Mouse (Mus musculus): ENCODE results near the gene Kcnq2. TPM values are rescaled to one million over a fixed set of nuclear protein-coding genes. Genes with fewer than 3 reads are reported as not detected.

Kcnq2 gene
- polyA plus RNA-seq, 1 experiment from 2014 or later = 0.05 TPM

DNA sequence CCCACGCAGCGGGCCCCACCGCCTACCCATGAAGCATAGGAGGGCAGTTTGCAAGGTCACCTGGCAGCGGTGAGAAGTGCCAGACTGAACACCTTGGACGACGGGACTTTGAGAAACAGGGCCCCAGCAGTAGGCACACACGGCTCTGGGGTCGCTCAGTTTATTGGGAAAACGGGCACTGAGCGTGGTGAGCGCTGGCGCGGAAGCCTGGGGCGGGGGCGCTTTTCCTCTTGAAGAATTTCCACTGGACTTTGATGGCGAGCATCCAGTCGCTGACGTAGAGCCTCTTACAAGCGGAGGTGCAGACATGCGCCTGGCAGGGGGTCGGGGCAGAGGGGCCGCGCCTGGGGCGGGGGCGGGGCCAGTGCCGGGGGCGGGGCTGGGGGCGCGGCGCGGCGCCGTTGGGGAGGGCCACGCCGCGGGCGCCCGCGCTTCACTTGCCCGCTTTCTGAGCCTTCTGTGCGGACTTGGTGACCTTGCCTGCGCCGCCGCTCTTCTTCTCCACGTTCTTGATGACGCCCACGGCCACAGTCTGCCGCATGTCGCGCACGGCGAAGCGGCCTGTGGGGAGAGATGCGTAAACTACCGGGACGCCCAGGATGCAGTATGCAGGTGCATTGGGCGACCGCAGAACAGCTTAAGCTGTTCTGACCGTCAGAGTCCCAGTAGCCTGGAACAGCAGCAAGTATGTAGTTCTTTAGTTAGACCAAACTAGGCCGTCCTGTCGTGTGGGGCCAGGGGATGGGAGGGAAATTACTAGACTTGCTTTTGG, 12.6 kb upstream of the Kcnq2 start:
- H3K9ac ChIP-seq = peak overlapping the region; percentile 20; the same call in 1 of the 2 replicates
- DNase-seq (peak; percentile 83), ATAC-seq (ENCODE audit: insufficient read depth) (peak; percentile 83)
- no peak overlapping the region for H3K27ac ChIP-seq (ENCODE audit: low read depth)
- H3K4me3 ChIP-seq (ENCODE audit: low read depth, low read length) = peak overlapping the region; percentile 40
- H3K27me3 ChIP-seq (ENCODE audit: insufficient read depth, low read length) = peaks cover 30% of the 10 kb centered on the region
- no peaks in the 10 kb centered on the region for H3K36me3 ChIP-seq (ENCODE audit: insufficient read depth)
- no peaks in the 10 kb centered on the region for H3K9me3 ChIP-seq (ENCODE audit: low read depth, low read length)
- peak overlapping the region; percentile 84 for H3K4me2 ChIP-seq
- under 1% methylated on average over 60 of the region's 61 CpGs for WGBS
- no peak for TF ChIP-seq CTCF (IDR thresholded peaks at IDR 0.05; ENCODE audit: low read depth)
- H3K4me1 ChIP-seq (ENCODE audit: insufficient read depth) = 0 out of 2 replicates have a peak, but pooled peaks cover 8% of the 10 kb centered on the region

DNA sequence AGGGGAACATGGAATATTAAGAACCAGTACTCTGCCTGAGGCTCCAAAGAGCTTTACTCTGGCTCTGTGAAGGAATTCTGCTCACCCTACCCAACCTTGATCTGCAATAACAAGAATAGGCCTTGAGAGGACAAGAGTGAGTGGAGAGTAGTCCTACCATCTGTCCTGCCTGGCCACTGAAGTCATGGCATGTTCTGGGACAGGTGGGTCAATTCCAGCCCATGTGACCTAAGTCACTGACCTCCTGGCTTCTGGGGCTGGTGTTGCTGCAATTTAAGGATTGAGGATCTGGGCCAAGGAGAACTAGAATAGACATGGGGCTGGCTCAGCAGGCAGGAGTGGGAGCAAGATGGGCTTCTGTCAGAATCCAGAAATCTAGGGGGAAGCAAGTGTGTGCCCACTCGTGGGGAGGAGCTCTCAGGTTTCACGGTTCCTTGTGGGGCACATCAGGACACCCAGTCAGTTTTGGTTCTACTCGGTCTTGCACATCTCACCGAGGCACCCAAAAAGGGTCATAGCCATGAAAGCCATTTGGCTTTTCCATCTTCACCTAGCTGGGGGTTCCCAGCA, 12.0 kb upstream of the Kcnq2 start:
- DNase-seq = no peak
- Histone ChIP-seq H3K27me3 (ENCODE audit: insufficient read depth, low read length) (peaks cover 30% of the 10 kb centered on the region), H3K27ac (ENCODE audit: low read depth) (no peak overlapping the region), H3K4me3 (ENCODE audit: low read depth, low read length) (peak overlapping the region; percentile 40; the same call in 1 of the 2 replicates), H3K4me1 (ENCODE audit: insufficient read depth) (0 out of 2 replicates have a peak, but pooled peaks cover 8% of the 10 kb centered on the region), H3K9me3 (ENCODE audit: low read depth, low read length) (no peaks in the 10 kb centered on the region), H3K9ac (no peak overlapping the region), H3K36me3 (ENCODE audit: insufficient read depth) (no peaks in the 10 kb centered on the region), H3K4me2 (peak overlapping the region; percentile 84)
- no peak for TF ChIP-seq CTCF (IDR thresholded peaks at IDR 0.05; ENCODE audit: low read depth)
- ATAC-seq (ENCODE audit: insufficient read depth) = no peak
- 47% methylated on average over 4 of the region's 4 CpGs for WGBS

DNA sequence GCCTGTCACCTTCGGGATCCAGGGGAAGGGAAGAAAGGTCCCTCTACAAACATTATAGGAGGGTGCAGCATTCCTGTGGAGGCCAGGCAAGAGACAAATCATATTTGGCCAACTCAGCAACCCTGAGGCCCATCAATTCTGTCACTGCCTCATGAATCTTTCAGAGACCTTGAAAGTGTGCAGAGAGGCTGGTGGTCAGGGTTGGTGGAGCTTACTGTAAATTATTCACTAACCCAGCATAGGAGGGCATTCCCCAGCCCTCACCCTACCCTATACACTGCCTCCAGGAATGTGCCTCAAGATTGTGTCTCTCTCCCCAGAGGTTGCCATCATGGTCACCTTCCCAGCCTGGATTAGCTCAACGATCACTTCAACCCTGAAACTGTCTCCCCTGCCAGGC, 9.6 kb upstream of the Kcnq2 start:
- Histone ChIP-seq H3K27ac (ENCODE audit: low read depth) (no peak overlapping the region), H3K4me1 (ENCODE audit: insufficient read depth) (0 out of 2 replicates have a peak, but pooled peaks cover 8% of the 10 kb centered on the region), H3K4me2 (no peak overlapping the region), H3K36me3 (ENCODE audit: insufficient read depth) (no peaks in the 10 kb centered on the region), H3K4me3 (ENCODE audit: low read depth, low read length) (no peak overlapping the region), H3K9ac (no peak overlapping the region), H3K27me3 (ENCODE audit: insufficient read depth, low read length) (peaks cover 23% of the 10 kb centered on the region), H3K9me3 (ENCODE audit: low read depth, low read length) (no peaks in the 10 kb centered on the region)
- ATAC-seq (ENCODE audit: insufficient read depth) = no peak
- TF ChIP-seq CTCF (IDR thresholded peaks at IDR 0.05; ENCODE audit: low read depth) = no peak
- no peak for DNase-seq
- 69% methylated on average over 2 of the region's 2 CpGs for WGBS

DNA sequence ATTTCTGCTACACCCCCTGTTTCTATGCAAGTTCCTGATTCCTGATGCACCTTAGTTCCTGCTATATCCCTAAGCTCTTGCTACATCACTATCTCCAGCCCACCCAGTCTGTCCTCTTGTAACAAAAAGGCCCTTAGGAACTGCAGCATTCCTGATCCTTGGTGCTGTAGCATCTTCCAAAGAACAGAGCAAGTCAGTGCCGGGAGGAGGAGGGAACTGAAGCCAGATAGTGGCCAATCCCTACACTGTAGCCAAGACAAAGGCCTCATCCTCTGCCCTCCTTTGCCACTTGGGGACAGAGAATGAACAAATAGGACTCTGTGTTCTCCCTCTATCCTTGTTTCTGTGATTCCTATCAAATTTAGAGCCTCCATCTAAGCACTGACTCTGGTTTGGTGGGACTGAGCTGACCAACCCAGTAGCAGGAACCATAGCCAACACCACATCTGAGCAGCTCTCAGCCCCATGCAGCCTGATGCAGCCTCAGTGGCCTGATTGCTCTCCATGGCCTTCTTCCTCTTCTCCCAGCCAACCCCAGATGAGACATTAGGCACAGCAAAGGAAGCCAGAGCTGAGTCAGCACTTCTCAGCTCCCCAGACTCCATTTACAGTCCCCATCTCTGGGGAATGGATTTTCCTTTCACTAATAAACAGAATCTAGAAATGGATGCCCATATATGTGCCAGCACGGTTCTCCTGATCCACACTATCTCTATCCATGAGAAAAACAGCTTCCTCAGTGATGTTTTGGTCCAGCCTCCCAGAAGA, 8.6 kb upstream of the Kcnq2 start:
- no peak for TF ChIP-seq CTCF (IDR thresholded peaks at IDR 0.05; ENCODE audit: low read depth)
- ATAC-seq (ENCODE audit: insufficient read depth) (no peak), DNase-seq (no peak)
- Histone ChIP-seq H3K36me3 (ENCODE audit: insufficient read depth) (no peaks in the 10 kb centered on the region), H3K4me1 (ENCODE audit: insufficient read depth) (0 out of 2 replicates have a peak, but pooled peaks cover 8% of the 10 kb centered on the region), H3K27ac (ENCODE audit: low read depth) (no peak overlapping the region), H3K27me3 (ENCODE audit: insufficient read depth, low read length) (peaks cover 14% of the 10 kb centered on the region), H3K4me3 (ENCODE audit: low read depth, low read length) (no peak overlapping the region), H3K9me3 (ENCODE audit: low read depth, low read length) (no peaks in the 10 kb centered on the region), H3K4me2 (no peak overlapping the region), H3K9ac (no peak overlapping the region)
- 52% methylated on average over 2 of the region's 2 CpGs for WGBS

DNA sequence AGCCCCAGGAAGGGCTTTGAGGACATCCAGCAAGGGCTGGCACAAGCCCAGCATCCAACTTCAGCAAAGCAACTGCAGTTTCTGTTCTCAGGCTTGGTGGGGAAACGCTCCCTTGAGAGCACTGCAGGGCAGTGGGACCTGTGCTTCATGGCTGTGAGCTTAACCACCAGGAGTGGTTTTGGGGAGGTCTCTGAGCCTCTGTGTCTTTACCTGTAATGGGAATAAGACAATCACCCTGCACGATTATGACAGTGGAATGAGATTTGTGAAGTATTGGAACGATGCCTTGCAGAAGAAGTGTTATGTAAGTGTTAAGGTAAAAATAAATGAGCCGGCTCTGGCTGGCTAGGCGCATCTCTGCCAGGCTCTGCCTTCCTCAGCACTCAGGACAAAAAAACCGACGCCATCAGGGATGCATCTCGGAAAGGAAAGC, 7.6 kb upstream of the Kcnq2 start:
- no peaks in the 10 kb centered on the region for H3K9me3 ChIP-seq (ENCODE audit: low read depth, low read length)
- H3K27me3 ChIP-seq (ENCODE audit: insufficient read depth, low read length) = peaks cover 14% of the 10 kb centered on the region
- no peak for ATAC-seq (ENCODE audit: insufficient read depth)
- WGBS = 55% methylated on average over 8 of the region's 8 CpGs
- H3K9ac ChIP-seq = no peak overlapping the region
- no peak for TF ChIP-seq CTCF (IDR thresholded peaks at IDR 0.05; ENCODE audit: low read depth)
- H3K4me3 ChIP-seq (ENCODE audit: low read depth, low read length) = no peak overlapping the region
- H3K4me2 ChIP-seq = no peak overlapping the region
- DNase-seq = no peak
- H3K36me3 ChIP-seq (ENCODE audit: insufficient read depth) = no peaks in the 10 kb centered on the region
- no peak overlapping the region for H3K27ac ChIP-seq (ENCODE audit: low read depth)
- no peaks in the 10 kb centered on the region for H3K4me1 ChIP-seq (ENCODE audit: insufficient read depth)

DNA sequence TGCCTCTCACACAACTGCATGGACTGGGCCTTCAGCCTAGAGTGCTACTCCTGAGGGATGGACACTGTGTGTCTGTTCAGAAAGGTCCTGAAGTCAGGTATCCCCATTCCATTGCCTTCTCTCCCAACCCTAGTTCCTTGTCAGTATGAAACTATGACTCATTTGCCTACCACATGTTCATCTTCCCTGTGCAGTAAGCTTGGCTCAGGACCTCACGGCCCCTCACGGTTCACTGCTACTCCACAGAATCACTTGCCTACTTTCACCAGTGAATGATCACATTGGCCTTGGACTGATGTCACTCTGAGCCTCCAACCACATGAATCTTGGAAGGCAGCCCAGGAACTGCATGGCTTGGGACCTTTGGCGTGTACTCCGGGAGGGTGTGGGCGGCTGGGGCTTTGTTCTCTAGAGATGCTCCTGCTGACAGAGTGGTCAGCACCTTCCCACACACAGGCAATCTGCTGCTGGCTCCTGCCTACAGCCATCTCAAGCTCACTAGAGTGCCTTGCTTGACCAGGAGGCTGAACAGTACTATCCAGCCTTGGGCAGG, 4.6 kb upstream of the Kcnq2 start:
- Histone ChIP-seq H3K4me1 (ENCODE audit: insufficient read depth) (no peaks in the 10 kb centered on the region), H3K27me3 (ENCODE audit: insufficient read depth, low read length) (peaks cover 27% of the 10 kb centered on the region), H3K27ac (ENCODE audit: low read depth) (no peak overlapping the region), H3K36me3 (ENCODE audit: insufficient read depth) (no peaks in the 10 kb centered on the region), H3K4me3 (ENCODE audit: low read depth, low read length) (no peak overlapping the region), H3K9ac (no peak overlapping the region), H3K9me3 (ENCODE audit: low read depth, low read length) (no peaks in the 10 kb centered on the region), H3K4me2 (no peak overlapping the region)
- DNase-seq = no peak
- TF ChIP-seq CTCF (IDR thresholded peaks at IDR 0.05; ENCODE audit: low read depth) = no peak
- WGBS = 88% methylated on average over 5 of the region's 5 CpGs
- no peak for ATAC-seq (ENCODE audit: insufficient read depth)
